Mouse (Mus musculus) heart, embryonic 13.5 days (tissue): ENCODE results near the gene Cep85l. TPM values are rescaled to one million over a fixed set of nuclear protein-coding genes. Genes with fewer than 3 reads are reported as not detected.

Source experiments
- ATAC-seq: fragments of 200-750 bp; cut with Nextera tagmentation; 2 replicates; pipeline ENCODE4 v1.8.0; 2017; ENCODE audit warnings: moderate TSS enrichment; ENCODE audit not compliant: insufficient number of reproducible peaks, low FRiP score, low TSS enrichment; ENCODE audit errors: extremely low read depth
- H3K27ac ChIP-seq: fragments of 300-500 bp; sonication (generic); replicated peaks from 2 replicates; pipeline ENCODE4 v1.5.1; 2015; ENCODE audit warnings: moderate library complexity, mild to moderate bottlenecking, inconsistent platforms
- H3K27me3 ChIP-seq: fragments of 300-500 bp; sonication (generic); replicated peaks from 2 replicates; pipeline ENCODE4 v1.6.1; 2015; ENCODE audit warnings: mild to moderate bottlenecking, inconsistent platforms
- H3K36me3 ChIP-seq: fragments of 300-500 bp; sonication (generic); 2 replicates; pipeline ENCODE4 v1.6.1; 2015; ENCODE audit warnings: mild to moderate bottlenecking, inconsistent platforms
- H3K4me1 ChIP-seq: fragments of 300-500 bp; sonication (generic); 2 replicates; pipeline ENCODE4 v1.6.1; 2015; ENCODE audit warnings: inconsistent platforms
- H3K4me2 ChIP-seq: fragments of 300-500 bp; sonication (generic); 2 replicates; pipeline ENCODE4 v1.6.1; 2015; ENCODE audit warnings: inconsistent platforms, mild to moderate bottlenecking, moderate library complexity
- H3K4me3 ChIP-seq: fragments of 300-500 bp; sonication (generic); 2 replicates; pipeline ENCODE4 v1.5.1; 2015; ENCODE audit warnings: moderate library complexity, mild to moderate bottlenecking, inconsistent platforms
- H3K9ac ChIP-seq: fragments of 300-500 bp; sonication (generic); 2 replicates; pipeline ENCODE4 v1.6.1; 2015; ENCODE audit warnings: inconsistent platforms, mild to moderate bottlenecking, moderate library complexity
- H3K9me3 ChIP-seq: fragments of 300-500 bp; sonication (generic); 2 replicates; pipeline ENCODE4 v1.6.1; 2016; ENCODE audit warnings: inconsistent platforms
- WGBS: fragments of 180-500 bp; shearing (Covaris S2); methylation state at CpG from one replicate; pipeline ENCODE4 v1.1.7; 2015; ENCODE audit warnings: mixed read lengths; 5-methylcytosine and 5-hydroxymethylcytosine counted together
- polyA plus RNA-seq: library from polyadenylated mRNA; unstranded; fragments of >200 nt; fragmentation: Nextera tagmentation; extraction: Ambion mirVana; gene quantifications from 2 replicates; pipeline ENCODE4 v1.2.1, GENCODE M21; 2015

Cep85l gene
- polyA plus RNA-seq, 1 experiment from 2014 or later, result 3.6 TPM

DNA sequence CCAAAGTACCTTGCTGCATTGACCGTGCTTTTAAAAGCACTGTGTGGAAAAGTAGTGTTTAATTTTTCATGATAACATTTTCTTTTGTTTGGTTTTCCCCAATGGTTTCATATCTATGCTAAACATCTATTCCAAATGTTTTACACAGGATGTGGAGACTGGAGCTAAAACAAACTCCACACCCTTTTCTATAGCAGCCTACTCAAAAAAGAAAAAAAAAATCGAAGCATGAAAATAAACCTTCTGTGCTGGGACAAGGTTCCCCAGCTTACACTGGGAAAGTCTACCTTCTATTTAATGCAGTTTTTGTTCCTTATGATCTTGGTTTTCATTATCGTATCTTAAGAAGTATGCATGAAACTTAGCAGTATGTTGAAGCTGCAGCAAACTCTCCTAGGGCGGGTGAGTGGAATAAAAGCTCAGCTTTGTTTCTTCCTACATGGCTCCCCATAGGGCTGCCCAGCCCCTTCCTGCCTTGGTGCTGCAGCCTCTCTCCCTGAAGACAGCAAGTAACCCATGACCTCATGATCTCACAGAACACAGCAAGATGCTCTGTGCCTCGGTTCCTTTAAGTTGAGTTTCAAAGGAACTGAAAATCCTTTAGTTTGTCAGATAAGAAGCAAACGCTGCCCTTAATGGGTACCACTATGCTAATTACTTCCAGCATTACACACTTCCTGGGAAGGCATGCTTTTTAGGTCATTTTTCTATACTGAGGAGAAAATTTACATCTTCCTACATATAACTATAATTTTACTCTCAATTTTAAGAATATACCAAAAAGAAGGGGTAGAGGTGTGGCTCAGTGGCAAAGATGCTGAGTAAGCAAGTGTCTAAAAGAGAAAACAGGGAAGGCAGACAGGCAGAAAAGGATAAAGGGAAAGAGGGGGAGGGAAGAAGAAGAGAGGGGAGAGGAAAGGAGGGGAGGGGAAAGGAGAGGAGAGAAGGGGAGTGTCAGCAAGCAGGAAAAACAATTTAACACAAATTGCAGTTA, 34.6 kb upstream of the Cep85l start:
- 44% methylated on average over 6 of the region's 6 CpGs for WGBS
- H3K4me3 ChIP-seq, result no peak overlapping the region
- peak overlapping the region; percentile 67 for H3K27ac ChIP-seq
- peaks cover 33% of the 10 kb centered on the region for H3K4me1 ChIP-seq
- H3K9ac ChIP-seq, result no peak overlapping the region
- H3K36me3 ChIP-seq, result no peaks in the 10 kb centered on the region
- no peak overlapping the region for H3K4me2 ChIP-seq
- no peak for ATAC-seq
- H3K27me3 ChIP-seq, result no peaks in the 10 kb centered on the region
- no peaks in the 10 kb centered on the region for H3K9me3 ChIP-seq

DNA sequence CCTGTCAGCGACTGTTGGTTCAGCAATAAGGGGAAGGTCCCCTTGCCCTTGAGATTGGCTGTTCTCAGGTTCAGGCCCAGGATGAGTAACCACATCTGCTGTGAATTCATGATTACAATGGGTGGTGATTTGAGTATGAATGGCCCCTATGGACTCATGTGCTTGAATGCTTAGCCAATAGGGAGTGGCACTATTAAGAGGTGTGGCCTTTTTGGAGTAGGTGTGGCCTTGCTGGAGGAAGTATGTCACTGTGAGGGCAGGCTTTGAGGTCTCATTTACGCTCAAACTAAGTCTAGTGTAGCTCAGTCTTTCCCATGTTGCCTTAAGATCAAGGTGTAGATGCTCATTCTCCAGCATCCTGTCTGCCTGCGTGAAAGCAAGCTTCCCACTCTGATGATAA, 33.2 kb upstream of the Cep85l start:
- no peaks in the 10 kb centered on the region for H3K9me3 ChIP-seq
- no peak overlapping the region for H3K9ac ChIP-seq
- H3K27me3 ChIP-seq, result no peaks in the 10 kb centered on the region
- H3K4me2 ChIP-seq, result no peak overlapping the region
- WGBS, result 78% methylated on average over 3 of the region's 3 CpGs
- no peak overlapping the region for H3K27ac ChIP-seq
- no peaks in the 10 kb centered on the region for H3K36me3 ChIP-seq
- ATAC-seq, result no peak
- H3K4me1 ChIP-seq, result peaks cover 33% of the 10 kb centered on the region
- no peak overlapping the region for H3K4me3 ChIP-seq

DNA sequence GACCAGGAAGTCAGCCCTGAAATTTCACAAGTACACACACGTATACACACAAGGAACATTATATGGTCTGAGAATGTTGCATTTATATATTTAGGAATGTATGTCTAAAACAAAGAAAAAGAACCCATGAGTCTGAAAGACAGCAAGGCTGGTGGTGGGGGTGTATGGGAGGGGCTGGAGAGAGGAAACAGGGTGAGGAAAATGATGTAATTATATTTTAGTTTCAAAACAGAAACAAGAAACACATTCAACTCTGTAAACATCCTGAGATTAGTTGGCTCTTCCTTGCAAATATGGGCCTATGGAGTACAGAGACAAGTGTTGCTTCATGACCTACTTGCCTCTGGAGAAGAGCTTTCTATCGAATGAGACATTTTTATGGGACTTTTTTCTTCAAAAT, 32.4 kb upstream of the Cep85l start:
- Histone ChIP-seq H3K4me2 (no peak overlapping the region), H3K4me1 (peaks cover 33% of the 10 kb centered on the region), H3K27ac (no peak overlapping the region), H3K9me3 (no peaks in the 10 kb centered on the region), H3K9ac (no peak overlapping the region), H3K27me3 (no peaks in the 10 kb centered on the region), H3K4me3 (no peak overlapping the region), H3K36me3 (no peaks in the 10 kb centered on the region)
- 81% methylated on average over 2 of the region's 2 CpGs for WGBS
- ATAC-seq, result no peak

DNA sequence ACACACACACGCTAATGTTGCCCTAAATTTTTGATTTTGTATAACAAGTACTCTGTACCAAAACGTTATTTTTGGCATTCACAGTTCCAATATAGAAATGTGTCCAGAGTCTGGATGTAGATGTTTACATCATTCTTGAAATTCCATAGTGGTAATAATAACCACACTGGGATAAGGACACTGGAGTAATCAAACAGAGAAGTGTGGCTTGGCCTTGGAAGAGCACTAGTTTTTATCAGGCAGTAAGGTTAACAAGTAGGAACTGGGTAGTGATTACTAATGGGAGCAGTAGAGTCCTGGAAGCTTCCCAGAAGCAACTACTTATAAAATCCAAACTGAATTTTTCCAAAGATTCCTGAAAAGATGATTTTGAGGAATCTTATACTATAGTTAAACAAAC, 31.1 kb upstream of the Cep85l start:
- WGBS, result 33% methylated on average over 2 of the region's 2 CpGs
- H3K4me2 ChIP-seq, result no peak overlapping the region
- H3K4me3 ChIP-seq, result no peak overlapping the region
- ATAC-seq, result no peak
- no peaks in the 10 kb centered on the region for H3K9me3 ChIP-seq
- no peaks in the 10 kb centered on the region for H3K36me3 ChIP-seq
- H3K27ac ChIP-seq, result no peak overlapping the region
- no peaks in the 10 kb centered on the region for H3K27me3 ChIP-seq
- H3K9ac ChIP-seq, result no peak overlapping the region
- H3K4me1 ChIP-seq, result peaks cover 26% of the 10 kb centered on the region

DNA sequence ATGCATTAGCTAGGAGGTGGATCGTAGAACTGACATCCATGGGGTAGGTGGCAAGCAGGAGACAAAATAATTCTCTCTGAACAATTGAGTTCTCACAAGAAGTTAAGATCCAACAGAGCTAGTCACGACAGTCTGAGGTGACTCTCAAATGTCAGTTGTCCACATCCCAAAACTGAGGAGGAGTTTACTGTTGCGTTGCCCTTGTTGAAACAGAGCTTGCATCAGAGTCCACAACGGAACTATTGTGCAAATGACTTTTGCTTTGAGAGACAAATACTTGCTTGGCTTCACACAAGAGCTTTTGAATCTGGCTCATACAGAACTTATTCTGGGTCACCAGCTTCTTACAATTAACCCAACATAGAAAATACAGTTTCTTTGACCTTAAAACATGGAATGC, 27.7 kb upstream of the Cep85l start:
- H3K27ac ChIP-seq, result no peak overlapping the region
- H3K36me3 ChIP-seq, result no peaks in the 10 kb centered on the region
- ATAC-seq, result no peak
- peaks cover 11% of the 10 kb centered on the region for H3K4me1 ChIP-seq
- no peak overlapping the region for H3K9ac ChIP-seq
- H3K4me2 ChIP-seq, result no peak overlapping the region
- H3K4me3 ChIP-seq, result no peak overlapping the region
- no peaks in the 10 kb centered on the region for H3K27me3 ChIP-seq
- WGBS, result 86% methylated on average over 4 of the region's 4 CpGs
- no peaks in the 10 kb centered on the region for H3K9me3 ChIP-seq

DNA sequence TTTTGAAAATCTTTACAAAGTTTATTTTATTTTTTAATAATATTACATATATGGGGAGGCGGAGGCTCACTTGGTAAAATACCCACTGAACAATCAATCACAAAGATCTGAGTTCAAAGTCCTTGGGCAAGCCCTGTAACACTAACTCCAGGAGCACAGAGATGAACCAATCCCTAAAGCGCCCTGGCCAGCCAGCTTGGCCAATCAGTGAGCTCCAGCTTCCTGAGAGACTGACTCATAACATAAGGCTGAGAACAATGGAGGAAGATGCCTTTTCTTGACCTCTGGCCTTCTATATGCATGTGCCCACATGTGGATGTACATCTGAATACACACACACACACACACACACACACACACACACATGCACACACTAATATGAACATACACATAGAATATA, 27.1 kb upstream of the Cep85l start:
- Histone ChIP-seq H3K9me3 (no peaks in the 10 kb centered on the region), H3K4me3 (no peak overlapping the region), H3K27me3 (no peaks in the 10 kb centered on the region), H3K27ac (no peak overlapping the region), H3K9ac (no peak overlapping the region), H3K4me2 (no peak overlapping the region), H3K36me3 (no peaks in the 10 kb centered on the region), H3K4me1 (peaks cover 11% of the 10 kb centered on the region)
- 80% methylated on average over 2 of the region's 2 CpGs for WGBS
- no peak for ATAC-seq

DNA sequence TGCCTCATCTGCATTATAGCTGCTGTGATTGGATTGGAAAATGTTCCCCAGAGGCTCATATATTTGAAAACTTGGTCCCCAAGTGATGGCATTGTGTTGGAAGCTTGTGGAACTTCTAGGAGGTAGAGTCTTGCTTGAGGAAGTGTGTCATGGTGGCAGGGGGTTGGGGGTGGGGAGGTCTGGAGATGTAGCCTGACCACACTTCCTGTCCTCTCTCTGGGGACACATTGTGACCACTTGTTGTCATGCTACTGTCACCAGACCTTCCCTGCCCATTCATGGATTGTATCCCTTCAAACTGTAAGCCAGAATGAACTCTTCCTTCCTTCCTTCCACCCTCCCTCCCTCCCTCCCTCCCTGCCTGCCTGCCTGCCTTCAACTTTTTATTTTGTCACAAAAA, 22.5 kb upstream of the Cep85l start:
- Histone ChIP-seq H3K4me3 (no peak overlapping the region), H3K4me1 (peaks cover 27% of the 10 kb centered on the region), H3K4me2 (no peak overlapping the region), H3K27me3 (no peaks in the 10 kb centered on the region), H3K36me3 (no peaks in the 10 kb centered on the region), H3K27ac (no peak overlapping the region), H3K9me3 (no peaks in the 10 kb centered on the region), H3K9ac (no peak overlapping the region)
- ATAC-seq, result no peak

DNA sequence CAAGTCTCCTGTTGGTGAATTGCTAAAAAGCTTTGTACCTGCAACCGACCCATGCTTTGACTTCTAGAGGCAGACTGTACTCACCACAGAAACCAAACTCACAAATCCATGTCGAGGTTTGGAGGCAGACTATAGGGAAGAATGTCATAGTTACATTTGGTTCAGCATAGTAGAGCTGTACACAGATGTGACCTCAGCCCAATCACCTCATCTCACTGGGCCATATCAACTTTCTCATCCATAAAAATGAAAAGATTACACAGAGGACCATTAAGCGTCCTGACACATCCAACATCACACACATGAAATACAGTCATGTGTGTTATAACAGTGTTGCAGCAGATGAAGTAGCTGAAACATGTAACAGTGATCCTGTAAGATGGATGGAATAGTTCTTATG, 19.3 kb upstream of the Cep85l start:
- no peak overlapping the region for H3K9ac ChIP-seq
- no peaks in the 10 kb centered on the region for H3K27me3 ChIP-seq
- H3K9me3 ChIP-seq, result no peaks in the 10 kb centered on the region
- H3K4me1 ChIP-seq, result peaks cover 27% of the 10 kb centered on the region
- H3K4me3 ChIP-seq, result no peak overlapping the region
- 0 out of 2 replicates have a peak overlapping the region, but pooled peaks have one; percentile 32 for H3K27ac ChIP-seq
- 51% methylated on average over 3 of the region's 3 CpGs for WGBS
- H3K4me2 ChIP-seq, result peak overlapping the region; percentile 59; the same call in 1 of the 2 replicates
- ATAC-seq, result no peak
- no peaks in the 10 kb centered on the region for H3K36me3 ChIP-seq

DNA sequence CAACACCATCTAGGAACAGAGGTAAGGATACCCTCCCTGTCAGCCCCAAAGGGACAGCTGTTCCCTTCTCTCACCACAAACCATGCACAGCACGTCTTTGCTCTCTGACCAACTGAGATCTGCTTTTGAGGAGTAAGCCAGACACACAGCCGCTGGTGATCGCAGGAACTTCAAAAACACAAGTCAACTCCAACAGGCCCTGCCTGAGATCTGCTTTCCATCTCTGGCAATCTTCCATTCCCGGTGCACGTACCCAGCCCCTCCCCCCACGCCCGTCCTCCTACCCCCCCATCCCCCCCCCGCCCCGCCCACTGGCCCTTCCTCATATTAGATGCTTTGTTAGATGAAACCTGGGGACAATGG, 18.8 kb upstream of the Cep85l start:
- ATAC-seq, result no peak
- 5% methylated on average over 9 of the region's 9 CpGs for WGBS
- H3K27me3 ChIP-seq, result no peaks in the 10 kb centered on the region
- peak overlapping the region; percentile 26 for H3K4me3 ChIP-seq
- no peaks in the 10 kb centered on the region for H3K36me3 ChIP-seq
- peak overlapping the region; percentile 65; the same call in 1 of the 2 replicates for H3K9ac ChIP-seq
- H3K27ac ChIP-seq, result peak overlapping the region; percentile 54
- no peaks in the 10 kb centered on the region for H3K9me3 ChIP-seq
- H3K4me2 ChIP-seq, result peak overlapping the region; percentile 59
- peaks cover 27% of the 10 kb centered on the region for H3K4me1 ChIP-seq

DNA sequence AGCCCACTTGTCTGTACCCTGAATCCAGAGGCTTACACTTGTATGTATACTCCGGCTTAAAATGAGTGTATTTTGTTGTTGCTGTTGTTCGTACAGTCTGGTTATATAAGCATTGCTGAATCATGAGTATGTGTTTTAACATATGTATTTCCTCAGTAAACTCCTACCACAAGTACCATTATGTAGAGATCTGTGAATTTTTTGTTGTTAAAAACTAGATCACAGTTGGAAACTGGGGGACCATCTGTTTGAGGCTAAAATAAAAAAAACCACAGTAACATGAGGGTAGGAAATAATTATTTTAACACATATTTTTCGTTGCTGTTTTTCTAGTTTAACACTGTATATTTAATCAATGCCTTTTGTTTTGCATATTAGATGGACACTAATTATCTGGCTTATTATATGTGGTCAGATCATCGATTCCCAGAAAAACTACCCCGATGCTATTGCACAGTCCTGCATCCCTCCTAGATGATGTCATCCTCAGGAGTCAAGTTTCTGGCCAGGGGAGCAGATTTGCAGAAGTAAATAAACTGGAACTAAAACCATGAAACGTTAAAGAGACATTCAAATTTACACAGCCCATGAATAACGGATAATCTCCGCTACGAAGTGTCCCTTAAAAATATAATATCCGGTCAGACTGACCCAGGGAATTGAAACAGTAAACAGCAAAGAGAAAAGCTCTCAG, 18.2 kb upstream of the Cep85l start:
- Histone ChIP-seq H3K9ac (peak overlapping the region; percentile 65; the same call in 1 of the 2 replicates), H3K36me3 (no peaks in the 10 kb centered on the region), H3K27ac (peak overlapping the region; percentile 54), H3K9me3 (no peaks in the 10 kb centered on the region), H3K4me3 (peak overlapping the region; percentile 26), H3K4me1 (peaks cover 27% of the 10 kb centered on the region), H3K4me2 (peak overlapping the region; percentile 59), H3K27me3 (no peaks in the 10 kb centered on the region)
- ATAC-seq, result no peak
- WGBS, result 50% methylated on average over 10 of the region's 10 CpGs

DNA sequence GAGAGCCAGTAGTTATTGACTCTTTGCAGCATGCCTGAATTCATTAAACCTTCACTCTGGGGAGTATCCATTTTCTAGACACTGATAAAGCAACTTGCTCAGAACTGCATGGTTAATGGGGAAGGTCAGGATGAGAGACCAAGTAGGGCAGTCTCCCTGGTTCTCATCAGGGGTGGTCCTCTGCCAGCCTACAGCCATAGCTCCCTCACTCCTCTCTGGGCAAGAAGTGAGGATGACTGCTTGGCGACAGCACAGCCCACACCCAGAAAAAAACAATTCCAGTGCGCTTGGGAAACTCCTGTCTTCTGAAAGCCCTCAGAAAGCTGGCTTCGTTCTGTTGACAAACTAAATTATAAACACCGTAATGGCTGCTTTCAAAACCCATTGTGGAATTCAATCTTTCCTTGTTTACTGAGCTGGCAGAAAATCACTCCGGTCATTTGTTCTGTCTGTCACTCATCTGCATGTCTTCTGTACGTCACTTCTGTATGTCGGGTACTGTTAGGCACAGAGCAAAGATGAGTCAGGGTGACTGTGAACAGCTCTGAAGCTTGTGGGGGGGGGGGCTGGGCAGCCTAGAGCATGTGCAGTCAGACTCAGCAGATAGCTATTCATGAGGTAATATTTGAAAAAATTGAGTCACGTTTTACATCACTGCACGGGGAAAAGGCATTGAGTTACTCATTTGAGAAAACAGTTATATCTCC, 15.3 kb upstream of the Cep85l start:
- Histone ChIP-seq H3K9ac (no peak overlapping the region), H3K36me3 (no peaks in the 10 kb centered on the region), H3K27ac (no peak overlapping the region), H3K4me1 (peaks cover 19% of the 10 kb centered on the region), H3K4me3 (no peak overlapping the region), H3K9me3 (0 out of 2 replicates have a peak, but pooled peaks cover 3% of the 10 kb centered on the region), H3K4me2 (no peak overlapping the region), H3K27me3 (no peaks in the 10 kb centered on the region)
- 69% methylated on average over 9 of the region's 9 CpGs for WGBS
- no peak for ATAC-seq
